Mouse (Mus musculus) forebrain, embryonic 14.5 days (tissue): ENCODE measurements around the gene Ffar1. TPM values are rescaled to one million over a fixed set of nuclear protein-coding genes. Genes with fewer than 3 reads are reported as not detected.
A peak's percentile ranks its signal among the peaks of the same experiment; 100 is the strongest.

Source experiments
- ATAC-seq: fragments of 200-750 bp; cut with Nextera tagmentation; 2 replicates; pipeline ENCODE4 v1.8.0; 2017; ENCODE audit warnings: mild to moderate bottlenecking, moderate library complexity
- DNase-seq: peaks from one replicate; pipeline ENCODE4 v3.0.0-alpha.2; 2015; ENCODE audit warnings: low spot score
- H3K27ac ChIP-seq: fragments of 300-500 bp; sonication (generic); 2 replicates; pipeline ENCODE4 v1.5.1; 2014; ENCODE audit warnings: low read depth, mild to moderate bottlenecking, control low read depth, low read length, moderate library complexity
- H3K27me3 ChIP-seq: fragments of 300-500 bp; sonication (generic); replicated peaks from 2 replicates; pipeline ENCODE4 v1.6.1; 2014; ENCODE audit warnings: low read length, control low read depth, mixed read lengths; ENCODE audit not compliant: control insufficient read depth, insufficient read depth
- H3K36me3 ChIP-seq: fragments of 300-500 bp; sonication (generic); 2 replicates; pipeline ENCODE4 v1.6.1; 2014; ENCODE audit warnings: low read length, control low read depth; ENCODE audit not compliant: control insufficient read depth, insufficient read depth
- H3K4me1 ChIP-seq: fragments of 300-500 bp; sonication (generic); 2 replicates; pipeline ENCODE4 v1.6.1; 2014; ENCODE audit warnings: antibody characterized with exemption, low read length, control low read depth; ENCODE audit not compliant: control insufficient read depth, insufficient read depth
- H3K4me2 ChIP-seq: fragments of 300-500 bp; sonication (generic); 2 replicates; pipeline ENCODE4 v1.6.1; 2014; ENCODE audit warnings: mild to moderate bottlenecking, control low read depth, low read length
- H3K4me3 ChIP-seq: fragments of 300-500 bp; sonication (generic); 2 replicates; pipeline ENCODE4 v1.5.1; 2014; ENCODE audit warnings: low read depth, low read length, control low read depth
- H3K9ac ChIP-seq: fragments of 300-500 bp; sonication (generic); 2 replicates; pipeline ENCODE4 v1.6.1; 2014; ENCODE audit warnings: mild to moderate bottlenecking, low read length, control low read depth, moderate library complexity
- H3K9me3 ChIP-seq: fragments of 300-500 bp; sonication (generic); replicated peaks from 2 replicates; pipeline ENCODE4 v1.6.1; 2016; ENCODE audit warnings: low read length, control low read depth, mixed read lengths; ENCODE audit not compliant: control insufficient read depth
- WGBS: fragments of 180-500 bp; shearing (Covaris S2); extraction: QIAGEN DNeasy Blood & Tissue Kit; methylation state at CpG from one replicate; pipeline ENCODE4 v1.1.7; 2014; 5-methylcytosine and 5-hydroxymethylcytosine counted together
- polyA plus RNA-seq: library from polyadenylated mRNA; unstranded; fragments of >200 nt; fragmentation: Nextera tagmentation; extraction: Ambion mirVana; gene quantifications from 2 replicates; pipeline ENCODE4 v1.2.1, GENCODE M21; 2014

The Ffar1 gene
- polyA plus RNA-seq: not detected in 2 replicates

- H3K4me3 ChIP-seq: no peak within 1 kb of the TSS
- no peak within 1 kb of the TSS for H3K27ac ChIP-seq
- H3K4me2 ChIP-seq: no peak within 1 kb of the TSS
- no peaks in the 10 kb centered on the region for H3K36me3 ChIP-seq
- no peaks in the 10 kb centered on the region for H3K9me3 ChIP-seq
- DNase-seq: no peak
- ATAC-seq: no peak
- H3K4me1 ChIP-seq: no peaks in the 10 kb centered on the region
- no peaks in the 10 kb centered on the region for H3K27me3 ChIP-seq
- WGBS: 86% methylated on average over 12 of the region's 12 CpGs
- no peak within 1 kb of the TSS for H3K9ac ChIP-seq
These were observed at the start of gene Ffar1 for GRCm38 (mm10) chr7:30861464-30861863. TSS of gene Ffar1 (minus strand) at chr7:30861564.

- H3K27me3 ChIP-seq: no peaks in the 10 kb centered on the region
- no peak overlapping the region for H3K4me2 ChIP-seq
- no peak overlapping the region for H3K9ac ChIP-seq
- no peak for DNase-seq
- WGBS: 80% methylated on average over 6 of the region's 6 CpGs
- peaks cover 8% of the 10 kb centered on the region for H3K4me1 ChIP-seq
- no peaks in the 10 kb centered on the region for H3K36me3 ChIP-seq
- no peaks in the 10 kb centered on the region for H3K9me3 ChIP-seq
- ATAC-seq: no peak
- H3K27ac ChIP-seq: no peak overlapping the region
- no peak overlapping the region for H3K4me3 ChIP-seq
These were observed 48.4 kb upstream of the Ffar1 start for GRCm38 (mm10) chr7:30909773-30910172.

GRCm38 (mm10) chr7:30908992-30909431 is 47.6 kb upstream of the Ffar1 start:
- Histone ChIP-seq H3K4me1 (peaks cover 8% of the 10 kb centered on the region), H3K9ac (no peak overlapping the region), H3K4me2 (peak overlapping the region; percentile 48), H3K36me3 (no peaks in the 10 kb centered on the region), H3K27ac (no peak overlapping the region), H3K4me3 (peak overlapping the region; percentile 15; the same call in 1 of the 2 replicates), H3K27me3 (no peaks in the 10 kb centered on the region), H3K9me3 (no peaks in the 10 kb centered on the region)
- peak; percentile 40; the same call in 1 of the 2 replicates for ATAC-seq
- WGBS: 33% methylated on average over 16 of the region's 17 CpGs
- no peak for DNase-seq

- H3K4me2 ChIP-seq: peak overlapping the region; percentile 48
- 2% methylated on average over 26 of the region's 26 CpGs for WGBS
- DNase-seq (peak; percentile 32), ATAC-seq (peak; percentile 44)
- peak overlapping the region; percentile 32; the same call in 1 of the 2 replicates for H3K9ac ChIP-seq
- no peaks in the 10 kb centered on the region for H3K36me3 ChIP-seq
- H3K4me3 ChIP-seq: peak overlapping the region; percentile 15
- H3K27ac ChIP-seq: no peak overlapping the region
- H3K27me3 ChIP-seq: no peaks in the 10 kb centered on the region
- no peaks in the 10 kb centered on the region for H3K9me3 ChIP-seq
- peaks cover 8% of the 10 kb centered on the region for H3K4me1 ChIP-seq
These were observed 47.1 kb upstream of the Ffar1 start for GRCm38 (mm10) chr7:30908277-30908991.

GRCm38 (mm10) chr7:30904042-30904441 is 42.7 kb upstream of the Ffar1 start:
- no peaks in the 10 kb centered on the region for H3K27me3 ChIP-seq
- 56% methylated on average over 4 of the region's 4 CpGs for WGBS
- H3K4me2 ChIP-seq: no peak overlapping the region
- H3K27ac ChIP-seq: no peak overlapping the region
- H3K9ac ChIP-seq: no peak overlapping the region
- no peaks in the 10 kb centered on the region for H3K9me3 ChIP-seq
- DNase-seq (peak; percentile 3), ATAC-seq (no peak)
- H3K4me3 ChIP-seq: no peak overlapping the region
- peaks cover 8% of the 10 kb centered on the region for H3K4me1 ChIP-seq
- no peaks in the 10 kb centered on the region for H3K36me3 ChIP-seq

- H3K27me3 ChIP-seq: no peaks in the 10 kb centered on the region
- H3K27ac ChIP-seq: no peak overlapping the region
- no peaks in the 10 kb centered on the region for H3K4me1 ChIP-seq
- DNase-seq (no peak), ATAC-seq (no peak)
- H3K9ac ChIP-seq: no peak overlapping the region
- no peak overlapping the region for H3K4me2 ChIP-seq
- H3K9me3 ChIP-seq: no peaks in the 10 kb centered on the region
- H3K36me3 ChIP-seq: no peaks in the 10 kb centered on the region
- 94% methylated on average over 3 of the region's 3 CpGs for WGBS
- no peak overlapping the region for H3K4me3 ChIP-seq
These were observed 33.9 kb upstream of the Ffar1 start for GRCm38 (mm10) chr7:30895217-30895616.

- no peak overlapping the region for H3K27ac ChIP-seq
- no peaks in the 10 kb centered on the region for H3K4me1 ChIP-seq
- H3K9ac ChIP-seq: no peak overlapping the region
- H3K4me2 ChIP-seq: no peak overlapping the region
- no peaks in the 10 kb centered on the region for H3K27me3 ChIP-seq
- 63% methylated on average over 3 of the region's 3 CpGs for WGBS
- H3K36me3 ChIP-seq: no peaks in the 10 kb centered on the region
- no peak for ATAC-seq
- no peak for DNase-seq
- no peaks in the 10 kb centered on the region for H3K9me3 ChIP-seq
- no peak overlapping the region for H3K4me3 ChIP-seq
These were observed 31.2 kb upstream of the Ffar1 start for GRCm38 (mm10) chr7:30892515-30892914.

- no peak overlapping the region for H3K4me3 ChIP-seq
- ATAC-seq (no peak), DNase-seq (no peak)
- H3K27ac ChIP-seq: no peak overlapping the region
- H3K4me1 ChIP-seq: no peaks in the 10 kb centered on the region
- H3K36me3 ChIP-seq: no peaks in the 10 kb centered on the region
- no peaks in the 10 kb centered on the region for H3K9me3 ChIP-seq
- H3K9ac ChIP-seq: no peak overlapping the region
- no peaks in the 10 kb centered on the region for H3K27me3 ChIP-seq
- H3K4me2 ChIP-seq: no peak overlapping the region
- WGBS: 89% methylated on average over 9 of the region's 9 CpGs
These were observed 30.4 kb upstream of the Ffar1 start for GRCm38 (mm10) chr7:30891746-30892145.

GRCm38 (mm10) chr7:30890681-30891080 is 29.3 kb upstream of the Ffar1 start:
- no peak for ATAC-seq
- 71% methylated on average over 2 of the region's 2 CpGs for WGBS
- Histone ChIP-seq H3K9ac (no peak overlapping the region), H3K4me2 (no peak overlapping the region), H3K4me3 (no peak overlapping the region), H3K36me3 (no peaks in the 10 kb centered on the region), H3K9me3 (no peaks in the 10 kb centered on the region), H3K4me1 (no peaks in the 10 kb centered on the region), H3K27ac (no peak overlapping the region), H3K27me3 (no peaks in the 10 kb centered on the region)
- DNase-seq: no peak
